Mouse (Mus musculus): ENCODE data around the gene Cldn11. TPM values are rescaled to one million over a fixed set of nuclear protein-coding genes. Genes with fewer than 3 reads are reported as not detected.

Gene Cldn11
- total and polyA plus RNA-seq, 3 experiments = 0.57 to 0.94 (median 0.68) TPM

DNA sequence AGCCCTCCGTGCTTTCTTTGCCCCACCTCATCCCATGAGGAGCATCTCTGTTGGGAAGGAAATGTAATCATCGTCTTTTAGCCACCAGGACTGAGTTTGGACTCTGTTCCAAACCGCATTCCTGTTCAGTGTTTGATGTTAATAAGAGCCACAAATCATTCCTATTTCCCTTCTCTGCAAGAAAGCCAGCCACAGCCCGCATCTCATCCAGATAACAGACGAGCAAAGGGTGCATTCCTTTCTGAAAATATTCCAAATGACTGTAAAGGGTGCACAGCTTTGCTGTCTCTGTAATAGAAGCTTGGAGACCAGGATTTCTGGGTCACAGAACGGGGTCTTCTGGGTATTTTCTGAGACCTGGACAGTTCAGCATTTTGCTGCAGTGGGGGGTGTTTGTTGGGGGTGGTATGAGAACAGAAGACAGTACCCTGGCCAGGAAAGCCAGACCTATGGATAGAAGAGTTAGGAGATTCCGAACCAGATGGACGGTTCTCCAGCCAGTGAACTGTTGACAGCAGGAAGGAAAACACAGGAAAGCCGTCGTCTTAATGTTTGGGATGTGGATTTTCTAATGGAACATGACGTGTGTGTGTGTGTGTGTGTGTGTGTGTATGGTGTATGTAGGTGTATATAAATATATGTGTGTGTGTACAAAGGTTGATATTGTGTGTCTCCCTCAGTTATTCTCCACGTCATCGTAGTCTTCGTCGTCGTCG lies 49.6 kb downstream of the Cldn11 start:
- H3K9ac ChIP-seq (ENCODE audit: low read depth, low read length) = no peak overlapping the region
- intact Hi-C loops (cut with DNase I) = no loop called here
- WGBS = 59% methylated on average over 17 of the region's 17 CpGs
- H3K79me2 ChIP-seq (replicated peaks; ENCODE audit: control insufficient read depth, insufficient read depth, low read length) = no peaks in the 10 kb centered on the region
- no peaks in the 10 kb centered on the region for H3K36me3 ChIP-seq (ENCODE audit: control insufficient read depth, insufficient read depth, low read length)
- no peak for DNase-seq
- no peak overlapping the region for H3K4me3 ChIP-seq
- H3K27me3 ChIP-seq (ENCODE audit: control insufficient read depth, insufficient read depth, low read length) = no peaks in the 10 kb centered on the region
- no peaks in the 10 kb centered on the region for H3K4me1 ChIP-seq (ENCODE audit: control insufficient read depth, insufficient read depth, low read length)
- no peak for TF ChIP-seq POLR2A (IDR thresholded peaks at IDR 0.05; ENCODE audit: insufficient read depth, low read depth, low read length)
- TF ChIP-seq EP300 (IDR thresholded peaks at IDR 0.05; ENCODE audit: insufficient read depth, low read depth, low read length) = no peak
- TF ChIP-seq CTCF (IDR thresholded peaks at IDR 0.05) = no peak
- no peak overlapping the region for H3K27ac ChIP-seq

- no peak for TF ChIP-seq CTCF (IDR thresholded peaks at IDR 0.05)
- TF ChIP-seq EP300 (IDR thresholded peaks at IDR 0.05; ENCODE audit: insufficient read depth, low read depth, low read length) = no peak
- TF ChIP-seq POLR2A (IDR thresholded peaks at IDR 0.05; ENCODE audit: insufficient read depth, low read depth, low read length) = no peak
- Histone ChIP-seq H3K4me3 (no peak overlapping the region), H3K27ac (no peak overlapping the region), H3K27me3 (ENCODE audit: control insufficient read depth, insufficient read depth, low read length) (no peaks in the 10 kb centered on the region), H3K36me3 (ENCODE audit: control insufficient read depth, insufficient read depth, low read length) (no peaks in the 10 kb centered on the region), H3K9ac (ENCODE audit: low read depth, low read length) (no peak overlapping the region), H3K79me2 (replicated peaks; ENCODE audit: control insufficient read depth, insufficient read depth, low read length) (no peaks in the 10 kb centered on the region), H3K4me1 (ENCODE audit: control insufficient read depth, insufficient read depth, low read length) (no peaks in the 10 kb centered on the region)
- intact Hi-C loops (cut with DNase I) = no loop called here
- 89% methylated on average over 11 of the region's 11 CpGs for WGBS
- no peak for DNase-seq
Observed at GRCm38 (mm10) chr3:31203947-31204346, 54.2 kb downstream of the Cldn11 start.

- no peak overlapping the region for H3K4me3 ChIP-seq
- H3K79me2 ChIP-seq (replicated peaks; ENCODE audit: control insufficient read depth, insufficient read depth, low read length) = no peaks in the 10 kb centered on the region
- intact Hi-C loops (cut with DNase I) = no loop called here
- no peaks in the 10 kb centered on the region for H3K27me3 ChIP-seq (ENCODE audit: control insufficient read depth, insufficient read depth, low read length)
- H3K36me3 ChIP-seq (ENCODE audit: control insufficient read depth, insufficient read depth, low read length) = no peaks in the 10 kb centered on the region
- H3K9ac ChIP-seq (ENCODE audit: low read depth, low read length) = no peak overlapping the region
- no peak for DNase-seq
- TF ChIP-seq POLR2A (IDR thresholded peaks at IDR 0.05; ENCODE audit: insufficient read depth, low read depth, low read length) (no peak), EP300 (IDR thresholded peaks at IDR 0.05; ENCODE audit: insufficient read depth, low read depth, low read length) (no peak), CTCF (IDR thresholded peaks at IDR 0.05) (no peak)
- 75% methylated on average over 3 of the region's 3 CpGs for WGBS
- H3K27ac ChIP-seq = no peak overlapping the region
- no peaks in the 10 kb centered on the region for H3K4me1 ChIP-seq (ENCODE audit: control insufficient read depth, insufficient read depth, low read length)
Observed at GRCm38 (mm10) chr3:31205167-31205566, 55.4 kb downstream of the Cldn11 start.

DNA sequence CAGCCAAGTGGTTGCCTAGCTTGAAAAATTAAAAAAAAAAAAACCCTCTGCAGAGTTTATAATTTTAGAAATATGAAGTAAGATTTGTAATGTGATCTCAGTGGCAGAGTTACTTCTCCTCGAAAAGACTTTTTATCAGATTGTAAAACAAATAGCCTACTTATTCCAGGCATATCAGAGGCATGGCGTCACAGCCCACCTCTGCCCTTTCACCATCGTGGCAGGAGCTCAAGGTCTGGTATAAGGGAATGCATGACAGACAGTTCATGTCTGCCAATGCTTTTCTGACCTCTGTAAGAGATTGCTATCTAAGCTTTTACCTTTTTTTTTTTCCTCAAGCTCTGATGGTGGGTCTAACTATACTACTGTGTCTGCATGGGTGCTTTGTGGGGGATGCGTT lies 58.3 kb downstream of the Cldn11 start:
- Histone ChIP-seq H3K79me2 (replicated peaks; ENCODE audit: control insufficient read depth, insufficient read depth, low read length) (no peaks in the 10 kb centered on the region), H3K36me3 (ENCODE audit: control insufficient read depth, insufficient read depth, low read length) (no peaks in the 10 kb centered on the region), H3K9ac (ENCODE audit: low read depth, low read length) (no peak overlapping the region), H3K27ac (no peak overlapping the region), H3K4me1 (ENCODE audit: control insufficient read depth, insufficient read depth, low read length) (no peaks in the 10 kb centered on the region), H3K27me3 (ENCODE audit: control insufficient read depth, insufficient read depth, low read length) (no peaks in the 10 kb centered on the region), H3K4me3 (no peak overlapping the region)
- WGBS = 45% methylated on average over 4 of the region's 4 CpGs
- DNase-seq = peak in 1 of 2 experiments; percentile 4
- TF ChIP-seq POLR2A (IDR thresholded peaks at IDR 0.05; ENCODE audit: insufficient read depth, low read depth, low read length) (no peak), EP300 (IDR thresholded peaks at IDR 0.05; ENCODE audit: insufficient read depth, low read depth, low read length) (no peak), CTCF (IDR thresholded peaks at IDR 0.05) (no peak)
- intact Hi-C loops (cut with DNase I) = no loop called here

DNA sequence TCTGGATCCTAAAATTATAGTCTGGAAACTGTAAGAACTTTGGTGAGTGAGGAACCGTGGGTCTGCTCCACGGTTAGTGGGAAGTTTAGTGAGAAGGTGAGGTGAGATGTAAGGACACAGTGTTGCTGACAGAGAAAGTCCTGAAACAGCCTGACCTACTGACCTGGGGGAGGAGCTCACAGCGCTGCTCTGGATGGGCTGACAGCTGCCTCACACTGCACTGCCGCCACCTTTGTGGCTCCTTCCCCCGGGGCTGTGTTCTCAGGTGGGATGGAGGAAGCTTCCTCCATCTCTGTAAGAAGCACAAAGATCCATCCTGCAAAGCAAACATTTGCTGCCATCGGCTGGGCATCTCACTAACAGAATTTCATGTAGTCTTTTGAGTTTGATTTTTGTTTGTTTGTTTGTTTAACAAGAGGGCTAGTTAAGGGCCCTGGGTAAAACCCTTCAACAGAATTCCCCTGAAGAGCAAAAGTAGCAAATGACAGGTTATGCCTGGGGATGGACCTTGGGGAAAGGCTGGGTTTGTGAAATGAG lies 58.8 kb downstream of the Cldn11 start:
- 24% methylated on average over 6 of the region's 6 CpGs for WGBS
- no peaks in the 10 kb centered on the region for H3K36me3 ChIP-seq (ENCODE audit: control insufficient read depth, insufficient read depth, low read length)
- no peak for DNase-seq
- no peak overlapping the region for H3K9ac ChIP-seq (ENCODE audit: low read depth, low read length)
- intact Hi-C loops (cut with DNase I) = no loop called here
- TF ChIP-seq POLR2A (IDR thresholded peaks at IDR 0.05; ENCODE audit: insufficient read depth, low read depth, low read length) = no peak
- TF ChIP-seq EP300 (IDR thresholded peaks at IDR 0.05; ENCODE audit: insufficient read depth, low read depth, low read length) = no peak
- no peak for TF ChIP-seq CTCF (IDR thresholded peaks at IDR 0.05)
- H3K27ac ChIP-seq = no peak overlapping the region
- H3K4me3 ChIP-seq = no peak overlapping the region
- H3K4me1 ChIP-seq (ENCODE audit: control insufficient read depth, insufficient read depth, low read length) = no peaks in the 10 kb centered on the region
- H3K27me3 ChIP-seq (ENCODE audit: control insufficient read depth, insufficient read depth, low read length) = no peaks in the 10 kb centered on the region
- no peaks in the 10 kb centered on the region for H3K79me2 ChIP-seq (replicated peaks; ENCODE audit: control insufficient read depth, insufficient read depth, low read length)

GRCm38 (mm10) chr3:31209001-31209400 lies 59.3 kb downstream of the Cldn11 start:
- no peak overlapping the region for H3K9ac ChIP-seq (ENCODE audit: low read depth, low read length)
- H3K27me3 ChIP-seq (ENCODE audit: control insufficient read depth, insufficient read depth, low read length) = no peaks in the 10 kb centered on the region
- no peak for TF ChIP-seq EP300 (IDR thresholded peaks at IDR 0.05; ENCODE audit: insufficient read depth, low read depth, low read length)
- TF ChIP-seq POLR2A (IDR thresholded peaks at IDR 0.05; ENCODE audit: insufficient read depth, low read depth, low read length) = no peak
- TF ChIP-seq CTCF (IDR thresholded peaks at IDR 0.05) = no peak
- 39% methylated on average over 19 of the region's 19 CpGs for WGBS
- DNase-seq = peak in 1 of 2 experiments; percentile 5
- no peak overlapping the region for H3K4me3 ChIP-seq
- intact Hi-C loops (cut with DNase I) = no loop called here
- no peaks in the 10 kb centered on the region for H3K4me1 ChIP-seq (ENCODE audit: control insufficient read depth, insufficient read depth, low read length)
- H3K27ac ChIP-seq = no peak overlapping the region
- no peaks in the 10 kb centered on the region for H3K79me2 ChIP-seq (replicated peaks; ENCODE audit: control insufficient read depth, insufficient read depth, low read length)
- H3K36me3 ChIP-seq (ENCODE audit: control insufficient read depth, insufficient read depth, low read length) = no peaks in the 10 kb centered on the region

Data from heart, adult 2 months (tissue).